Mouse (Mus musculus) spleen, adult 2 months (tissue): ENCODE measurements at regions not wholly inside any gene's neighbourhood (a gene's known extent, or its start where the extent isn't known, plus 50 kb on each side); places are given as distances from the start of the nearest gene placed in this dataset.

Experiments
- CTCF ChIP-seq: fragments of 200-500 bp; IDR thresholded peaks from 2 replicates; pipeline ENCODE4 v1.5.1; 2011; ENCODE audit warnings: mild to moderate bottlenecking, inconsistent platforms; ENCODE audit not compliant: insufficient read depth, insufficient read length, insufficient replicate concordance; ENCODE audit errors: extremely low read depth
- POLR2A ChIP-seq: fragments of 200-500 bp; IDR thresholded peaks from 2 replicates; pipeline ENCODE4 v1.6.1; 2011; ENCODE audit warnings: low read depth, low read length, inconsistent platforms

- no peak for TF ChIP-seq CTCF
- TF ChIP-seq POLR2A, result no peak
Measured at GRCm38 (mm10) chr1:126930611-126931010, 100.0 kb upstream of the Nckap5 start.
